Mouse (Mus musculus) frontal cortex, postnatal 25 days (tissue): ENCODE results near the gene Hmg20a.

Experiments used
- DNase-seq, 2 experiments: peaks; one replicate each; pipeline ENCODE4 v3.0.0; 2022; ENCODE audit warnings: low spot score in 2 of 2

Hmg20a gene

DNA sequence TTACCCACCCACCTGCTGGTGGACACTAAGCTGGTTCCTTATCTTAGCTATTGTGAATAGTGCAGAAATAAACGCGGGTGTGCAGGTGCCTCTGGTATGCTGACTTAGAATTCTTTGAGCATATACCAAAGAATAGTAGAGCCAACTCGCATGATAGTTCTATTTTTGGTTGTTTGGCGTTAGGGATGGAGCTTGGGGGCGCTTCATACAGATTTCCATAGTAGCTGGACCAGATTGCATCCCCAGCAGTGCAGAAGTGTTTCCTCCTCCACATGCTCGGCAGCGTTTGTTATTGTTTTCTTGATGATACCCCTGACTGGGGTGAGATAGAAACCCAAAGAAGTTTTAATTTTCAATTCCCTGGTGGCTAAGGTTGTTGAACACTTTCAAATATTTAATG, 21.3 kb downstream of the Hmg20a start:
- DNase-seq = no peak

DNA sequence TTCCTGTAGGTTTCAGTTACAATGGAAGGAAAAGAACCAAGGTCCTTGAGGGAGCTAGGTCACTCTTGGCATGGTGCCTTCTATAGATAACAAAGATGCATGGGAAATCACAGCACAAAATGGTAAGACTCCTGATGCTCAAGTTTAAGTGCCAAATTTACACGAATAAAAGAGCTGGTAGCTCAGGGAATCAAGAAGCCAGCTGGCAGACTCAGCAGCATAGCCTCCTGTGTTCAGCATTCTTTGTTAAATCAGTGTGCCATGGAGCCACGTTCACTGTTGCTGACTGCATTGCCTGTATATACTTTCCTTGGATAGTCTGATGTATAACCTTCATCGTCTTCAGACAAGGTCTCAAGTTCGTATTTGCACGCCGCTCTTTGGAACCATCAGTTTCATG, 33.2 kb downstream of the Hmg20a start:
- no peak for DNase-seq

- no peak for DNase-seq
Measured at GRCm38 (mm10) chr9:56453038-56453815, 34.8 kb downstream of the Hmg20a start.

GRCm38 (mm10) chr9:56456426-56456825, 38.0 kb downstream of the Hmg20a start:
- no peak for DNase-seq

GRCm38 (mm10) chr9:56460987-56461386, 42.6 kb downstream of the Hmg20a start:
- DNase-seq = no peak

GRCm38 (mm10) chr9:56462606-56463005, 44.2 kb downstream of the Hmg20a start:
- no peak for DNase-seq

DNA sequence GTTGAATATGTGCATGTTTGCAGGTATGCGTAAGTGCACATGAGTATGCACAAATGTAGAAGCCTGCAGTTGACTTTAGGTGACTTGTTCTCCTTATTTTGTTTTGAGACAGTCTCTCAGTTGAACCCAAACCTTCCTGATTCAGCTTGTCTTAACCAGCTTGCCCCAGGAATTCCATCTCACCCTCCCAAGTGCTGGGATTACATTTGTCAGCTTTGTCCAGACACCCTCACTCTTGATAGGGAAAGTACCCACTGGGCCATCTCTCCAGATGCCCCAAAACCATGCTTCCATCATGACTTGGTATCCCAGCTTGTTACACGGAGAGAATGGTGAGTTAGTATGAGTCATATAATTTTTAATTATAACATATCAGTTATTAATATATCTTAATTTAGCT, 44.6 kb downstream of the Hmg20a start:
- DNase-seq = no peak

DNA sequence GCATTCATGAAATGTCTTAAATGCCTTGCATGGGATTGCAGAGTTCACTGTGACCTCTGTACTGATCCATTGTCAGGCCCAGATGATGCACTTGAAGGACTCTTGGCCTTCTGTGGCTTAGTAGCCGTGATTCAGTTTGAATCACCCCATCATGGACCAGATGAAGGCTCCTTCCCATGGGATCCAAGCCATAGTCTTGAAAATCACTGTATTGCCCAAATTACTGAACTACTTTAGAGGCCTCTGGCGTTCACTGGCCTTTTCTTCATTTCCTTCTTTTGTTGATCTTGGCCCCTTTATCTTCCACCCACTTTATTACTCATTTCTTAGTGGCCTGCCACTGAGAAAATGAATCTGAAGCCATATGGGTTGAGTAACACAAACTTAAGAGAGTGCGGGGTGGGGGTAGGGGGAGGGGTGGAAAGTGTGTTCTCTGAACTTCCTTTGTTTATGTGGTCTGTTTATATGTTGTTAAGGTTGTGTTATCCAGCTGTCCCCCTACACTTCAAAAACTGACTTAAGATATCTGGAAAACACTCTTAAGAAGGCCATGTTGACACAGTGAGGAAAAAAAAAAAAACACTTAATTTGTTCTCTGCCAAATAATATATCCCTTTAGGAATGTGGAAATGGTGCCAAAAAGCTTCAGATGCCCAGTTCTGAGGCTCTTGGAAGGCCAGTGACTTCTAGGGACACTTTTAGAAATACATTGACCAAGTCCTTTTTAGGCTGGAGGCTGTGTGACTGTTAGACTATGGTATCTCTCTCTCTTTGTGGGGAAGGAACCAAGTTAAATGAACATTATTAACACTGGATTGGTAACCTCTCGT, 45.5 kb downstream of the Hmg20a start:
- no peak for DNase-seq

DNA sequence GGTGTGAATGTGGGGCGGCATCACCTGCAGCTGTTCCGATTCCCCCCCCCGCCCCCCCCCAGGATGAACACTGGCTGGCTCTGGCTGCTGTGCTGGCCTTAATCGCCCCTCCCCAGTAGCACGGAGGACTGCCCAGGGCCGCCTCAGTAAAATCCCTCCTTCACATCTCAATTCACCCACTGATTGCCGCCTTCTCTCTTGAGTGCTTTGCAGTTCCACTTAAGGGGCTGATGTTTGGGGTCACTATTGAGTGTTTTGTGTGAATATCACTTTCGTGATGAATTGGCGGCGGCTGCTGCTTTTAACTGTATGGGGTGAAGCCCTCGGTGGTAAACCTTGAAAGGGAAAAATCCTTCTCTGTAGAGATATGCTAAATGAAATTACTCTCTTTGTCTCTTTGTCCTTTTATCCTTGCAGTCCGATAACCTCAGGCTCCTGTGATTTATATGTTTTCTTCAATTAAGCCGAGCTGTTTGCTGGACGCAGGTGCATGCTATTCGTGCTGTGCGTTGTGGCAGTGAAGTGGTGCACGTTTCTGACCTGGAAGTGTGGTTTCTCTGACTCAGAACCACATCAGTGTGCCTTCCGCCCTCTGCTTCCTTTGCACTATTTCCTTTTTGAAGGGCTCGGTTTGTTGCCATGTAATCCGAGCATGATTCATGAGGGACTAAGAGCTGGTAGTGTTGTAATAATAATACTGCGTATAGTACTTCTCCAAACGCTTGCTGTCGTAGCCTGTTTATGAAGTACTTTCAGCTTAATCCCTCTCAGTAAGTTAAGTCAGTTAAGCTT, 46.6 kb downstream of the Hmg20a start:
- no peak for DNase-seq

DNA sequence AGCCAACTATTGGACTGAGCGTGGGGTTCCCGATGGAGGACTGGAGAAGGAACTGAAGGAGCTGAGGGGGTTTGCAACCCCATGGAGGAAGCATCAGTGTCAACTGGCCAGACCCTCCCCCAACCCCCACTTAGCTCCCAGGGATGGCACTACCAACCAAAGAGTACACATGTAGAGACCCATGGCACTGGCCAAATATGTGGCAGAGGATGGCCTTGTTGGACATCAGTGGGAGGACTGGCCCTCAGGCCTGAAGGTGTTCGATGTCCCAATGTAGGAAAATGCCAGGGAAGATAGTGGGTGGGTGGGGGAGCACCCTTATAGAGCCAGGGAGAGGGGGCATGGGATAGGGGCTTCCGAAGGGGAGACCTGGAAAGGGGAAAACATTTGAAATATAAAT, 47.8 kb downstream of the Hmg20a start:
- no peak for DNase-seq

DNA sequence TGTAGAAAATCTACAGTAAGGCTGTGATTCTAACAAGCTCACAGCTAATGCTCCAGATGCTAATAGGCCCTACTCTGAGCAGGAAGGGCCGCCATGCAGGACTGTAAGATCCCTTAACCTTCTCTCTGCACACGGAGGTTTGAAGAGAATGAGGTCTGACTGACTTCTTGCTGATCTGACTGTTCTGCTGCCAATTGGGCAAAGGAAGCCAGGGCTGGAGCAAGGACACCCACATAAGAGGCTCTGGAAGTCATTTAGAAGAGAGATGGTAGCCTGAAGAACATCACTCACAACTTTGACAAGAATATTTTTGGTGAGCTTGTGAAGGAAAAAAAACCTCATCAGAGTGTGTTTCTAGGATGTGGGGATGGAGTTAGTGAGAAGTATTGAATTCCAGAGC, 51.2 kb downstream of the Hmg20a start:
- no peak for DNase-seq

DNA sequence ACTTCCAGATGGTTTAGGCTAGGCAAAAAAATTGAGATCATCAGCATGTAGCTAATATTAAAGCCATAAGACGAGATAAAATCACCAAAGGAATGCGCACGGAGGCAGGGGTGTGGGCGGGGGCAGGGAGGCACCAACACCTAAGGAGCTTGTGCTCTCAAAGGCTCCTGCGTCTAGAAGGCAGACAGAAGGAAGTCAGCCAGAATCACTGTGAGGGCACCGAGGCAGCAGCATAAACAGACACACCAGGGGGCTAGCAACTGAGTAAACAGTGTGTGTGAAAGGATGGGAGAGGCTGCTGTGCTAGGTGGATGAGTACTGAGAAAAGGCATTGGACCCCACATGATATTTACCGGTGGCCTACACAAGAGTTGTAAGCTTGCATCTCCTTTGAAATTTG, 51.9 kb downstream of the Hmg20a start:
- no peak for DNase-seq

DNA sequence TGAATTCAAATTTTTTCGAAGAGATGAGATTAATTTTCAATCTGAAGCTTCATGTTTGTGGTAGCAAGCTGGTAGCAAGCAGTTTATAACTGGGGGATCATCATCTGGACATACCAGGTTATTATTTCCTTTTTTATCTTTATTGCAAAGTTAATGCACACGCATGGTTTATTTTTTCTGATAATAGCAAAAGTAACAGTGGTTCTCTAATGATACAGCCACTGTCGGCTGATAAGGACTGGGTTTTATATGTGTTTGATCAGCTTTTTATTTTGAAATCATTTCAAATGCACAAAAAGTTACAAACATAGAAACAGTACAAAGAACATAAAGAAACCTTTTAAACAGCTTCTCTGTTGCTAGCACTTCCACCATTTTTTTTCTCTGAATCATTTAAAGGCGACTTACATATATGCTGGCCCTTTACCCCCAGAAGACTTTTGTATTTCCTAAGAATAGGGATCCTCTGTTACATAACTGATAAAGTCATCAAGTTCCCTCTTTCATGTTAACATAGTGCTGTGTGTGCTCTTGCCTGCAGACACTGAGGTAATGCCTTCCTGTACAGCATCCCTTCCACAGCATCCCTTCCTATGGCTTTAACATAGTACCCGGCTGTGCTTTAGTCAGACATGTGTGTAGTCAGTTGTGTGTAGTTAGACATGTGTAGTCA, 60.7 kb downstream of the Hmg20a start:
- DNase-seq = no peak

GRCm38 (mm10) chr9:56482623-56483022, 64.2 kb downstream of the Hmg20a start:
- DNase-seq = no peak

DNA sequence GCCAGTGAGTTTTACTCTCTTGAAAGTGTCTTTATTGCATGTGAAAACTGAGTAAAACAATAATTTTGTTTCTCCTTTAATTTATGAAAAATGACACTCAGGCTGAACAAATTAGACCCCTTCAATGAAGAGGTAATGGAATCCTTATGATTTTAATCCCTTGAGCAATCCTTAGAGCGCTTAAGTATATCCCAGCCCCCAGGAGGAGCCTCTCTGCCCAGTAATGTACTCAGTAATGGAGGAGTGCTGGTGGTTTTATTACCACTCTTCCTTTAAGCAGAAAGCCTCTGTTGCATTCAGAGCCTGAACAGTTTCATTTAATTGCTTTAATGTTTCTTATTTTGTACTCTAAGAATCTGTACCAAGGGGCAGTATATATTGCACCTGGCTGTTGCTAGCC, 67.0 kb downstream of the Hmg20a start:
- no peak for DNase-seq

- no peak for DNase-seq
Measured at GRCm38 (mm10) chr9:56486158-56486557, 67.7 kb downstream of the Hmg20a start.

- no peak for DNase-seq
Measured at GRCm38 (mm10) chr9:56487651-56488050, 69.2 kb downstream of the Hmg20a start.

- no peak for DNase-seq
Measured at GRCm38 (mm10) chr9:56492391-56492790, 74.0 kb downstream of the Hmg20a start.

- no peak for DNase-seq
Measured at GRCm38 (mm10) chr9:56492916-56493315, 74.5 kb downstream of the Hmg20a start.

DNA sequence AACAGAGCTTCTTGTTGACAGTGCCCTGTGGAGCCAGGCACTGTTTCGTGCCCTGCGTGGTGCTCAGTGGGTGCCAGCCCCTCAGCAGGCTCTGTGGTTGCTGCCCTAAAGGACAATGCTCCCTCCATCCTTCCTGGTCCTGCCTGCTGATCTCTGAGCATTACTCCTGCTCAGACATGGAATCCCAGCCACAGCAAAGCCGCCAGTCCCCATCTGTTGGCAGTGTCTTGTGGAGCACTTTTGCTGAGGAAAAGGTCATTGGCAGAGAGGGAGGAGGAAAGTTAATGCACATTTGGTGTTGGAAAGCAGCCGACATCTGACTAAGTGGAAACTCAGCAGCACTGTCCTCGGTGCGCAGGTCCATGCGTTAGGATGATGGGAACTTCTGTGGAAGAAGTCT, 76.7 kb downstream of the Hmg20a start:
- DNase-seq = no peak

GRCm38 (mm10) chr9:56495795-56496232, 77.4 kb downstream of the Hmg20a start:
- DNase-seq = no peak

- DNase-seq = no peak
Measured at GRCm38 (mm10) chr9:56496567-56496966, 78.2 kb downstream of the Hmg20a start.
